Mouse (Mus musculus): ENCODE data around the gene Cdk8.
"Not testable (repeated sequence)": the region's sequence is repeated elsewhere in the genome, so short reads cannot be mapped to it uniquely, and the experiment has no call there.

Gene Cdk8

DNA sequence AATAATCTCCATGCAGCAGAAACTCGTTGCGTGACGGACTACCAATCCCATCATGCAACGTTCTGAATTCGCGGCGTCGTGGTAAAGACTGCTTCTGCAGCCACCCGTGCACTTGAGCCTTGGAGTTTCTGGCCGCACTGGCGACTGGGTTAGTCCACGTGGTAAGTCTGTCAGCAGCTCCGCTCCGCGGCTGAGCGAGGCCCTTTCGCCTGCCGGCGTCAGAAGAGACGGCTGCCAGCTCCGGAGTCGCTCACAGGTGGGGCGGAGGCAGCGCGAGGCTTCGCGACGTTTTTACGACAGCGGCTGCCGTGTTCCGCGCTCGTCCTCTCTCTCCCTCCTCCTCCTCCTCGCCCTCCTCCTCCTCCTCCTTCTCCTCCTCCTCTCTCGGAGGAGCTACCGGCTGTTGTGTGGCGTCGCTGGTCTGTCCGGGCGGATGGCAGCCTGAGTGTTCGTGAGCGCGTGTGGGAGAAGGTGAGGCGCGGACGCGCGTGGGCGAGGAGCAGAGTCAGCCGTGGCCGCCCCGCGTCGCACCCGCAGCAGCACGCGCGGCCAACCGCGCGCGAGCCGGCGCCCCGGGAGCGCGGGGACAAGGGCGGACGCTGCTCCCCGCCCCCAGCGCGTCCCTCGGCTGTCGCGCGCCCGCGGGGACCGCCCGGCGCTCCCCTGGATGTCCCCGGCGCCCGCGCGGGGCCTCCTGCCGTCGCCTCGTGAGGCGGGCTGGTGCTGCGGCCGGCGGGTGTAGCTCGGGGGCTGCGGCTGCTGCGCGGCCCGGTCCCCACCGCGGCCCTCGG is at the start of gene Cdk8:
Gene Cdk8 (plus strand): TSS at position 367 of the 791 bp plus-strand sequence.
- DNase-seq (ENCODE audit: low spot score in 2 of 2), result peak; percentile 84 to 90

- not testable (repeated sequence) for DNase-seq (ENCODE audit: low spot score in 2 of 2)
Observed at GRCm38 (mm10) chr5:146185204-146185603, 45.8 kb upstream of the Cdk8 start, which contains the start of gene 1700001J03Rik. Gene 1700001J03Rik (minus strand): TSS chr5:146185304.

DNA sequence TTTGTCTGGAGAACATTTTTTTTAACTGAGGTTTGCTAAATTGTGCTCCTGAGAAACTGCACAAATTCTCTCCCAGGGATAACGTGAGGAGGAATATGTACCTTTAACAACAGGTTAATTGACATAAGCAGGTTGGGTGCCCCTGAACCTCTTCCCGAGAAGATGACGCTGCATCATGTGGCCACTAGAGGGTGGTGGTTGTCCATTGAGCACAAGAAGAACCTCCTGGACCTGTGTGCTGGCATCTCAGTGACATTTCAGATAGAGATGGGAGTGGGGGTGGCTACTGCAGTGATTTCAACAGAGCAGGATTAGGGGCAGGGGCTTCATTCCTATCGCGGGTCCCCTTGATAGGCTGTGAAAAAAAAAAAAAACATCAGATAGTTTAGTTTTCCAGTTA is 43.6 kb upstream of the Cdk8 start:
- DNase-seq (ENCODE audit: low spot score in 2 of 2), result peak; percentile 25 to 53

DNA sequence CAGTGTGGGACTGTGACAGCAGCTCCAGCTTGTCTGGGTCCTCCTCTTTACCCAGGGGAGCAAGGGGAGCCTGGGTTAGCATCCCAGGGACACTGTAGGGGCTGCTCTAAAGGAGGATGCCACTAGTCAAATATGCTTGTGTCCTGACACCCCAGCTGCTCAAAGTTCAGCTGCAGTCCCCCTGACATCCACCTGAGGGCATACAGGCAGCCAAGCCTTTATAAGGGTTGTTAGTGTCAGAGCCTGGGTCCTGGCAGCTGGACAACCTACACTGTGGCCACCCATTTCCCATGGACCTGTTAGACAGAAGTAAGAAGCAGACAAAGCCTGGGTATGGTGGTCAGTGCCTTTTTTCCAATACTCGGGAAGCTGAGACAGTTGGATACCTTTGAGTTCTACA is 42.9 kb upstream of the Cdk8 start:
- no peak for DNase-seq (ENCODE audit: low spot score in 2 of 2)

DNA sequence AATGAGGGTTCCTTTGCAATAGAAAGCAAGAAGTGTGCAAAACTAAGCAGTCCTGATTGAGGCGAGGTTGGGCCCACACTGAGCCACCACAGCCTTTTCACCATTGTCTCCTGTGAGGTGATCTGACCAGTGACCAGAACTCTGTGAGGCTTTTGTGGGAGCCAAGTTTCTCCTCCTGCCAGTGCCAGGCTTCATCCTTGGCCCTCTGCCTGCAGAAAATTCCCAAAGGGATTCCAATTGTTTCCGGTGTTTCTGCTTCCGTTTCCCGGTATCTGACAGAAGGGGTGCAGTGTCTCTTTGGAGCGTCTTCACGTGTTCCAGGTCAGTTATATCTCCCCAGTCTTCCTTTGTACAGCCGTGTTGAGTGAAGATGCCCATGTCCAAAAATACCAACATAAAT is 42.3 kb upstream of the Cdk8 start:
- DNase-seq (ENCODE audit: low spot score in 2 of 2), result no peak

DNA sequence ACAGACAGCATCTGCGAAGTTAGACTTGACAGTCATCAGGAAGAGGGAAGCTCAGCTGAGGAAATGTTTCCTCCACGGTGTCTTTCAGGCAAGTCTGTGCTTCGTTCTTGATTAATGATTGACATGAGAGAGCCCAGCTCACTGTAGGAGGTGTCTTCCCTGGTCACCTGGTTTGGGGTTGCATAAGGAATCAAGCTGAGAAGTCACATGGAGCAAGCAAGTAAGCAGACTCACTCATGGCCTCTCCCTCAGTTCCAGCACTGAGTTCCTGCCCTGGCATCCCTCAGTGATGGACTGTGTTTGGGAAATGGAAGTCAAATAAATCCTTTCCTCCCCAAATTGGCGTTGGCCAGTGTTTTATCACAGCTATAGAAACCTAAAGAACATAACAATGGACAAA is 40.9 kb upstream of the Cdk8 start:
- DNase-seq (ENCODE audit: low spot score in 2 of 2), result no peak

- no peak for DNase-seq (ENCODE audit: low spot score in 2 of 2)
Observed at GRCm38 (mm10) chr5:146190501-146191269, 40.3 kb upstream of the Cdk8 start.

DNA sequence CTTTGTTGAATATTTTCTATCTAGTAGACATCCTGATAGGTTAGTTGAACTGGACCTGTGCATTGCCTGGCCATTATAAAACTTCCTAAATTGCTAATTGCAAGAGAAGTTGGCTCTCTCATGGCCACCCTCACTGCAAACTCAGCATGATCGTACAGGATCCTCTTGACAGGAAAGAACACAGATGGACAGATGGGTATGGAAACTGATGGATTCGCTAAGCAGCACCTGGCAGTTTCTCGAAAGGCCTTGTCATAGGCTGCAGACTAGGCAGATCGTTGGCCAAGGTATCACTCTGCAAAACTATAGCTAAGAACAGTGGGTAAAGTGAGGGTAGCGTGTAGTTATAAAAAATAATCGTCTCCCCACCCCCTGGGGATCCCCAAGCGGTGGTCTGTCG is 37.7 kb upstream of the Cdk8 start:
- DNase-seq (ENCODE audit: low spot score in 2 of 2), result no peak

GRCm38 (mm10) chr5:146199073-146199472 is 32.0 kb upstream of the Cdk8 start:
- no peak for DNase-seq (ENCODE audit: low spot score in 2 of 2)

DNA sequence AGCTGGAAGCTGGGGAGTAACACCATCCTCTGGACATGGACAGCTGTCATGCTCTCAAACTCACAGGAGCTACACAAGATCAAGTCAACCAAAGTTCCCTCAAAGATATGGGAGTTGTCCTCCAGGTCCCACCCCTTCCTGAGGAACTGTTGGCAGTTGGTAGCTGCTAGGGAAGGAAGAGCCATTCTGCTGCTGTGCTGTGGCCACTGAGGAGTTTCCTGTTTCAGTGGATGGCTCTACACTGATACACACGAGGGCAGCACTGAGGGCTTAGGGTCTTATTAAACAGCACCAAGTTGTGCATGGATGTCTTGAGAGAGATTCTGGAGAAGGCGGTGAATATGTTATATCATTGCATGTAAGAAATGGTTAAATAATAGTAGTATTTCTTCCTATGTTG is 31.5 kb upstream of the Cdk8 start:
- DNase-seq (ENCODE audit: low spot score in 2 of 2), result no peak

GRCm38 (mm10) chr5:146200580-146200979 is 30.4 kb upstream of the Cdk8 start:
- no peak for DNase-seq (ENCODE audit: low spot score in 2 of 2)

DNA sequence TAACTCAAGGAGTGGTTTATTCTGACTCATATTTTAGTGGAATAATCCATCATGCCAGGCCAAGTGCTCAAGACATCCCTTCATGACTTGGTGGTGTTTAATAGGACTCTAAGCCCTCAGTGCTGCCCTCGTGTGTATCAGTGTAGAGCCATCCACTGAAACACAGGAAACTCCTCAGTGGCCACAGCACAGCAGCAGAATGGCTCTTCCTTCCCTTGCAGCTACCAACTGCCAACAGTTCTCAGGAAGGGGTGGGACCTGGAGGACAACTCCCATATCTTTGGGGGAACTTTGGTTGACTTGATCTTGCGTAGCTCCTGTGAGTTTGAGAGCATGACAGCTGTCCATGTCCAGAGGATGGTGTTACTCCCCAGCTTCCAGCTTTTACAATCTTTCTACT is 27.1 kb upstream of the Cdk8 start:
- DNase-seq (ENCODE audit: low spot score in 2 of 2), result no peak

GRCm38 (mm10) chr5:146205537-146205936 is 25.5 kb upstream of the Cdk8 start:
- no peak for DNase-seq (ENCODE audit: low spot score in 2 of 2)

DNA sequence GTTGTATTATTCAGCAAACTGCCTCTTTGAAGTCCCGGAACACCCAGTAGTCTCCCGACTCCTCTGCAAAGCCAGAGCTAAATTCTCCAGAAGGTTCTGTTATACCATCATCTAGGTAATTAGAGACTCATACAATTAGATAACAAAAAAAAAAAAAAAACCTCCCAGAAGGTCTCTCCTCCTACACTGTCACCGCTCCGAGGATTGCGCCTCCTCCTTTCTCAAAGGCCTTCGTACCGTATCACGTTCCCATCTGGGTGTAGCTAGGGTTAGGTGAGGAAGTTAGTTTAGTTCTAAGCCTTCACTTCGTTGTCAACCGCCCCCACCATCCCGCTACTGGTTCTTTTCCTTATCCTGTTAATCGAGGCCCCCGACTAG is 10.5 kb upstream of the Cdk8 start:
- DNase-seq (ENCODE audit: low spot score in 2 of 2), result no peak

DNA sequence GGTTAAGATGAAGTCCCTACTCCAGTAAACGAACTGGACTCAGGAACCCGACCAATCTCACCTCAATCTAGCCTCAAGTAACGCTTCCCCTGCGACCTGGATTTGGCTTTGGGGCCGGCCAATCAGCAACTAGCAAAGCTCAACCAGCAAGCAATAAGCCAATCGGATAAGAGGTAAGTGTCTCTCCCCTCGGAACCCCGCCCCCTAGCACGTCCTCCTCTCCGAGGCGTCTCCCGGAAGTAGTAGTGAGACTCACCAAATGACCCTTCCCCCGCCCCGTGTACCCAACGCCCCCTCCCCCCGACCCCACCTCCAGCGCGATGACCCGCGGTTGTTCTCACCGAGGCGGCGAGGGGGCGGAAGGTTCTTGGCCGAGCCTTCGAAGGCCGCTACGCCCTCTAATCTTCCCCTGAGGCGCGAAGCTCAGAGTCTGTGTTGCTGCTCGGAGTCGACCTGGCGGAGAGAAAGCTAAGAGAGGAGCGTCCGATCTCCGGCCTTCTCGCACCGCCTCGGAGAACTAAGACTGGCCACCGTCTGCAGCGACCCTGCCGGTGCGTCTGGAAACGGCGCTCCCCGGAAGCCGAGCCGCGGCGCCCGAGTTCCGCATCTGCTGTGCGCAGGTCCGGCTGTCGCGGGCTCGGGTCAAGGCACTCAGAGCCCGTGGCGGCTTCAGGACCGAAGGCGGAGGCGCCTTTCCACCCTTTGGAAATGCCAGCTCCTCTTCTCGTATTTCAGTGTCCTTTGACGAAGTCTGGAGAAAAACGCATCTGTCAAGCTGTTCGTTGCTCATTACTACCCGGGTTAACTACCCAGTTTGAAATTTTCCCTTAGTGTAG is 9.9 kb upstream of the Cdk8 start, which contains the start of gene Rnf6:
Gene Rnf6 (minus strand): TSS at position 677 of the 836 bp plus-strand sequence.
- peak; percentile 90 to 94 for DNase-seq (ENCODE audit: low spot score in 2 of 2)

GRCm38 (mm10) chr5:146221722-146222121 is 9.3 kb upstream of the Cdk8 start:
- no peak for DNase-seq (ENCODE audit: low spot score in 2 of 2)

GRCm38 (mm10) chr5:146223786-146224185 is 7.2 kb upstream of the Cdk8 start:
- no peak for DNase-seq (ENCODE audit: low spot score in 2 of 2)

- DNase-seq (ENCODE audit: low spot score in 2 of 2), result no peak
Observed at GRCm38 (mm10) chr5:146227496-146227895, 3.5 kb upstream of the Cdk8 start.

- no peak for DNase-seq (ENCODE audit: low spot score in 2 of 2)
Observed at GRCm38 (mm10) chr5:146229869-146230650, 970 bp upstream of the Cdk8 start.

DNA sequence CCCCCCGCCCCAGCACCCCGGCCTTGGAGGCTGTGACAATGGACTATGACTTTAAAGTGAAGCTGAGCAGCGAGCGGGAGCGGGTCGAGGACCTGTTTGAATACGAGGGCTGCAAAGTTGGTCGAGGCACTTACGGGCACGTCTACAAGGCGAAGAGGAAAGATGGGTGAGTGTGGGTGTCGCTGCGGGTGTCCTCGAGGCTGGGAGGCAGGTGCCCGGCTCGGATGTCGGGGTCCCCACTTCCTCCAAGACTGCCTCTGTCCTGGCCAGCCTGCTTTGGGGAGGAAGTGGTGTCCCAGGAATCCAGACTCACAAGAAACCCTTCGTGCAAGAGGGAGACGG is 596 bp downstream of the Cdk8 start:
- DNase-seq (ENCODE audit: low spot score in 2 of 2), result peak; percentile 28 to 29

GRCm38 (mm10) chr5:146232056-146232675 is 1.1 kb downstream of the Cdk8 start:
- DNase-seq (ENCODE audit: low spot score in 2 of 2), result no peak

Measured in frontal cortex, postnatal 14 days (tissue).